Mouse (Mus musculus) forebrain, embryonic 10.5 days (tissue): ENCODE data around the gene Lamb3. TPM values are rescaled to one million over a fixed set of nuclear protein-coding genes. Genes with fewer than 3 reads are reported as not detected.
"Not testable (repeated sequence)": the region's sequence is repeated elsewhere in the genome, so short reads cannot be mapped to it uniquely, and the experiment has no call there.

Source experiments
- DNase-seq: peaks from one replicate; pipeline ENCODE4 v3.0.0-alpha.2; 2017; ENCODE audit warnings: low spot score; ENCODE audit errors: extremely low spot score
- H3K27ac ChIP-seq: fragments of 300-500 bp; sonication (generic); 2 replicates; pipeline ENCODE4 v1.5.1; 2016; ENCODE audit warnings: mild to moderate bottlenecking
- H3K27me3 ChIP-seq: fragments of 300-500 bp; sonication (generic); 2 replicates; pipeline ENCODE4 v1.6.1; 2016; ENCODE audit warnings: mild to moderate bottlenecking; ENCODE audit not compliant: poor library complexity, severe bottlenecking
- H3K36me3 ChIP-seq: fragments of 300-500 bp; sonication (generic); replicated peaks from 2 replicates; pipeline ENCODE4 v1.6.1; 2016; ENCODE audit warnings: mild to moderate bottlenecking, moderate library complexity
- H3K4me1 ChIP-seq: fragments of 300-500 bp; sonication (generic); 2 replicates; pipeline ENCODE4 v1.6.1; 2016
- H3K4me3 ChIP-seq: fragments of 300-500 bp; sonication (generic); 2 replicates; pipeline ENCODE4 v1.5.1; 2016; ENCODE audit warnings: mild to moderate bottlenecking, moderate library complexity
- H3K9me3 ChIP-seq: fragments of 300-500 bp; sonication (generic); 2 replicates; pipeline ENCODE4 v1.6.1; 2016; ENCODE audit warnings: mild to moderate bottlenecking, moderate library complexity
- WGBS: fragments of 180-500 bp; shearing (Covaris S2); methylation state at CpG from one replicate; pipeline ENCODE4 v1.1.7; 2016; 5-methylcytosine and 5-hydroxymethylcytosine counted together
- polyA plus RNA-seq: library from polyadenylated mRNA; unstranded; fragments of >200 nt; fragmentation: Nextera tagmentation; extraction: Ambion mirVana; gene quantifications from 2 replicates; pipeline ENCODE4 v1.2.1, GENCODE M21; 2016

Gene Lamb3
- polyA plus RNA-seq, 1 experiment from 2014 or later, result 0.14 TPM

- no peak overlapping the region for H3K27ac ChIP-seq
- 50% methylated on average over 6 of the region's 6 CpGs for WGBS
Observed at GRCm38 (mm10) chr1:193278414-193279045, 71.0 kb downstream of the Lamb3 start.

GRCm38 (mm10) chr1:193279492-193279891 is 72.0 kb downstream of the Lamb3 start:
- H3K36me3 ChIP-seq, result no peaks in the 10 kb centered on the region
- WGBS, result 78% methylated on average over 4 of the region's 4 CpGs
- H3K27ac ChIP-seq, result no peak overlapping the region
- no peak overlapping the region for H3K4me3 ChIP-seq
- H3K4me1 ChIP-seq, result peaks cover 6% of the 10 kb centered on the region; the same call in 1 of the 2 replicates
- H3K27me3 ChIP-seq, result no peaks in the 10 kb centered on the region
- H3K9me3 ChIP-seq, result no peaks in the 10 kb centered on the region
- no peak for DNase-seq

More at GRCm38 (mm10) chr1:193278414-193279045, 71.0 kb downstream of the Lamb3 start:
- no peak for DNase-seq
- Histone ChIP-seq H3K9me3 (no peaks in the 10 kb centered on the region), H3K4me1 (peaks cover 11% of the 10 kb centered on the region), H3K27me3 (no peaks in the 10 kb centered on the region), H3K36me3 (no peaks in the 10 kb centered on the region), H3K4me3 (no peak overlapping the region)

DNA sequence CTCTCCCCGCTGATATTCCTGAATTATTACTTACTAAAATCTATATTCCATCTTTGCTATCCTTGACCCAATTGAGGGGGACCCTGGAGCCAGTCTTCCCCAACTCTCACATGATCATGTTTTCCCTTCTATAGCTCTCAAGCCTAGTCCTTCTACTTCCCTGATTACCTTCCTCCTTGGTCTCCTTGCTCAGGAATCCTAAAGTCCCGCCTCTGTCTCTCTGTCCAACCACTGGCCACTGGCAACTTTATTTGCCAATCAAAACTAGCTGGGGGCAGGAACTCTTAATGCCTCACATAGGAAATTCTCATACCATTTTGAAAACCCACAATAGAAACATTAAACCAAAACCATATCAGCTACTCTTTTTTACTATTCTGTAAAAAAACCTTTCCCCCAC is 73.8 kb downstream of the Lamb3 start:
- no peaks in the 10 kb centered on the region for H3K27me3 ChIP-seq
- no peak overlapping the region for H3K4me3 ChIP-seq
- no peaks in the 10 kb centered on the region for H3K9me3 ChIP-seq
- DNase-seq, result no peak
- H3K27ac ChIP-seq, result no peak overlapping the region
- H3K4me1 ChIP-seq, result 0 out of 2 replicates have a peak, but pooled peaks cover 5% of the 10 kb centered on the region
- H3K36me3 ChIP-seq, result no peaks in the 10 kb centered on the region
- 87% methylated on average over 2 of the region's 2 CpGs for WGBS

- no peak for DNase-seq
- Histone ChIP-seq H3K27me3 (no peaks in the 10 kb centered on the region), H3K36me3 (no peaks in the 10 kb centered on the region), H3K27ac (no peak overlapping the region), H3K4me1 (no peaks in the 10 kb centered on the region), H3K4me3 (no peak overlapping the region), H3K9me3 (no peaks in the 10 kb centered on the region)
- WGBS, result 88% methylated on average over 7 of the region's 7 CpGs
Observed at GRCm38 (mm10) chr1:193284228-193284779, 76.8 kb downstream of the Lamb3 start.

- not testable (repeated sequence) for H3K4me3 ChIP-seq, H3K36me3 ChIP-seq, DNase-seq, H3K4me1 ChIP-seq, H3K27ac ChIP-seq, H3K27me3 ChIP-seq, H3K9me3 ChIP-seq
- 89% methylated on average over 3 of the region's 3 CpGs for WGBS
Observed at GRCm38 (mm10) chr1:193285766-193286325, 78.3 kb downstream of the Lamb3 start.

- Histone ChIP-seq H3K36me3 (no peaks in the 10 kb centered on the region), H3K4me3 (no peak overlapping the region), H3K4me1 (no peaks in the 10 kb centered on the region), H3K27me3 (no peaks in the 10 kb centered on the region), H3K27ac (no peak overlapping the region), H3K9me3 (no peaks in the 10 kb centered on the region)
- 90% methylated on average over 2 of the region's 2 CpGs for WGBS
- DNase-seq, result no peak
Observed at GRCm38 (mm10) chr1:193287578-193287977, 80.1 kb downstream of the Lamb3 start.

- WGBS, result 93% methylated on average over 3 of the region's 3 CpGs
- Histone ChIP-seq H3K36me3 (no peaks in the 10 kb centered on the region), H3K27me3 (no peaks in the 10 kb centered on the region), H3K4me1 (no peaks in the 10 kb centered on the region), H3K4me3 (no peak overlapping the region), H3K9me3 (no peaks in the 10 kb centered on the region), H3K27ac (no peak overlapping the region)
- no peak for DNase-seq
Observed at GRCm38 (mm10) chr1:193289076-193289475, 81.6 kb downstream of the Lamb3 start.

- H3K4me1 ChIP-seq, result no peaks in the 10 kb centered on the region
- H3K27me3 ChIP-seq, result no peaks in the 10 kb centered on the region
- no peak overlapping the region for H3K27ac ChIP-seq
- DNase-seq, result no peak
- no peaks in the 10 kb centered on the region for H3K9me3 ChIP-seq
- WGBS, result 90% methylated on average over 5 of the region's 5 CpGs
- no peak overlapping the region for H3K4me3 ChIP-seq
- H3K36me3 ChIP-seq, result no peaks in the 10 kb centered on the region
Observed at GRCm38 (mm10) chr1:193289914-193290313, 82.4 kb downstream of the Lamb3 start.

GRCm38 (mm10) chr1:193290686-193291085 is 83.2 kb downstream of the Lamb3 start:
- Histone ChIP-seq H3K27ac (no peak overlapping the region), H3K9me3 (no peaks in the 10 kb centered on the region), H3K4me3 (no peak overlapping the region), H3K4me1 (no peaks in the 10 kb centered on the region), H3K36me3 (no peaks in the 10 kb centered on the region), H3K27me3 (no peaks in the 10 kb centered on the region)
- DNase-seq, result no peak

GRCm38 (mm10) chr1:193293039-193293438 is 85.5 kb downstream of the Lamb3 start:
- Histone ChIP-seq H3K4me1 (no peaks in the 10 kb centered on the region), H3K9me3 (no peaks in the 10 kb centered on the region), H3K4me3 (no peak overlapping the region), H3K36me3 (no peaks in the 10 kb centered on the region), H3K27ac (no peak overlapping the region), H3K27me3 (no peaks in the 10 kb centered on the region)
- DNase-seq, result no peak
- WGBS, result 72% methylated on average over 2 of the region's 2 CpGs

GRCm38 (mm10) chr1:193293926-193294325 is 86.4 kb downstream of the Lamb3 start:
- Histone ChIP-seq H3K4me1 (no peaks in the 10 kb centered on the region), H3K36me3 (no peaks in the 10 kb centered on the region), H3K27me3 (no peaks in the 10 kb centered on the region), H3K9me3 (no peaks in the 10 kb centered on the region), H3K27ac (no peak overlapping the region), H3K4me3 (no peak overlapping the region)
- no peak for DNase-seq
- WGBS, result 81% methylated on average over 3 of the region's 3 CpGs

GRCm38 (mm10) chr1:193295920-193296319 is 88.4 kb downstream of the Lamb3 start:
- no peaks in the 10 kb centered on the region for H3K27me3 ChIP-seq
- H3K4me3 ChIP-seq, result no peak overlapping the region
- H3K36me3 ChIP-seq, result no peaks in the 10 kb centered on the region
- no peaks in the 10 kb centered on the region for H3K4me1 ChIP-seq
- WGBS, result 91% methylated on average over 5 of the region's 5 CpGs
- H3K9me3 ChIP-seq, result no peaks in the 10 kb centered on the region
- H3K27ac ChIP-seq, result no peak overlapping the region
- DNase-seq, result no peak

- Histone ChIP-seq H3K27ac (no peak overlapping the region), H3K9me3 (no peaks in the 10 kb centered on the region), H3K27me3 (peaks cover 3% of the 10 kb centered on the region; the same call in 1 of the 2 replicates), H3K4me1 (no peaks in the 10 kb centered on the region), H3K4me3 (no peak overlapping the region), H3K36me3 (no peaks in the 10 kb centered on the region)
- WGBS, result 87% methylated on average over 3 of the region's 3 CpGs
- no peak for DNase-seq
Observed at GRCm38 (mm10) chr1:193298141-193298765, 90.8 kb downstream of the Lamb3 start.
